Mouse (Mus musculus) heart, embryonic 16.5 days (tissue): ENCODE results near the gene Csnk1g2. TPM values are rescaled to one million over a fixed set of nuclear protein-coding genes. Genes with fewer than 3 reads are reported as not detected.
A peak's percentile ranks its signal among the peaks of the same experiment; 100 is the strongest.

Source experiments
- ATAC-seq: fragments of 200-750 bp; cut with Nextera tagmentation; replicated peaks from 2 replicates; pipeline ENCODE4 v1.8.0; 2017; ENCODE audit warnings: moderate number of reproducible peaks; ENCODE audit not compliant: insufficient read depth, low FRiP score; ENCODE audit errors: extremely low read depth
- H3K27ac ChIP-seq: fragments of 300-500 bp; sonication (generic); 2 replicates; pipeline ENCODE4 v1.5.1; 2014; ENCODE audit warnings: mild to moderate bottlenecking, low read length, control low read depth, moderate library complexity
- H3K27me3 ChIP-seq: fragments of 300-500 bp; sonication (generic); 2 replicates; pipeline ENCODE4 v1.6.1; 2014; ENCODE audit warnings: low read length, mixed read lengths; ENCODE audit not compliant: control insufficient read depth, insufficient read depth
- H3K36me3 ChIP-seq: fragments of 300-500 bp; sonication (generic); 2 replicates; pipeline ENCODE4 v1.6.1; 2014; ENCODE audit not compliant: control insufficient read depth, insufficient read depth
- H3K4me1 ChIP-seq: fragments of 300-500 bp; sonication (generic); 2 replicates; pipeline ENCODE4 v1.6.1; 2014; ENCODE audit warnings: low read length, mixed read lengths; ENCODE audit not compliant: control insufficient read depth, insufficient read depth
- H3K4me2 ChIP-seq: fragments of 300-500 bp; sonication (generic); 2 replicates; pipeline ENCODE4 v1.6.1; 2014; ENCODE audit warnings: low read depth, mild to moderate bottlenecking, control low read depth, low read length
- H3K4me3 ChIP-seq: fragments of 300-500 bp; sonication (generic); 2 replicates; pipeline ENCODE4 v1.5.1; 2014; ENCODE audit warnings: mild to moderate bottlenecking, control low read depth, low read length
- H3K9ac ChIP-seq: fragments of 300-500 bp; sonication (generic); 2 replicates; pipeline ENCODE4 v1.6.1; 2014; ENCODE audit warnings: low read length, control low read depth
- H3K9me3 ChIP-seq: fragments of 300-500 bp; sonication (generic); replicated peaks from 2 replicates; pipeline ENCODE4 v1.6.1; 2016; ENCODE audit warnings: low read length; ENCODE audit not compliant: control insufficient read depth
- WGBS: fragments of 180-500 bp; shearing (Covaris S2); extraction: QIAGEN DNeasy Blood & Tissue Kit; methylation state at CpG from one replicate; pipeline ENCODE4 v1.1.7; 2014; 5-methylcytosine and 5-hydroxymethylcytosine counted together
- microRNA-seq: library from miRNA; unstranded; fragments of <30 nt; microRNA quantifications from one replicate; pipeline ENCODE4, GENCODE M21; 2017
- polyA plus RNA-seq: library from polyadenylated mRNA; unstranded; fragments of >200 nt; fragmentation: Nextera tagmentation; extraction: Ambion mirVana; gene quantifications from 2 replicates; pipeline ENCODE4 v1.2.1, GENCODE M21; 2015

The Csnk1g2 gene
- polyA plus RNA-seq, 1 experiment from 2014 or later: 50.7 TPM

DNA sequence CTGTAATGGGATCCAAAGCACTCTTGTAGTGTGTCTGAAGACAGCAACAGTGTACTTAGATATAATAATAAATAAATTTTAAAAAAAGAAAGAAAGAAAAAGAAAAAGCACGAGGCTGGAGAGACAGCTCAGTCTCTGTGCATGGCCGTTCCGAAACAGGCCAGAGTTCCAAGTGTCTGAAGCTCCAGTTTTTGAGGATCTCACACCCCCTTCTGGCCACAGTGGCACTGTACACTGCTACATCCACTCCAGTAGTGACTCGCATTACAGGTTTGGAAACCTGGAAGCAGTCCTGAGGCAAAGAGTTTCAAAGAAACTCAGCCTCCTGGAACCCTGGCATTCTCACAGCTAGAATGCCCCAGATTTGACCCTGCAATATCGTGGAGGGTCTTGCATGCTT is 65.2 kb downstream of the Csnk1g2 start:
- Histone ChIP-seq H3K4me2 (no peak overlapping the region), H3K9ac (no peak overlapping the region), H3K4me1 (peaks cover 2% of the 10 kb centered on the region; the same call in 1 of the 2 replicates), H3K36me3 (peaks cover 26% of the 10 kb centered on the region), H3K4me3 (no peak overlapping the region), H3K27ac (no peak overlapping the region), H3K27me3 (no peaks in the 10 kb centered on the region), H3K9me3 (no peaks in the 10 kb centered on the region)
- peak; percentile 69; the same call in 1 of the 2 replicates for ATAC-seq
- WGBS: 34% methylated on average over 5 of the region's 5 CpGs

Small RNA genes within 50 kb of the gene (microRNA-seq; reads per million reads assigned to microRNA genes)
- gene Mir6912: not detected

Other genes with a start within 250 kb of the Csnk1g2 start
- 2.8 TPM in 2 replicates for gene Mex3d, start 235.2 kb upstream of the Csnk1g2 start, polyA plus RNA-seq
- 136 and 155 TPM in 2 replicates for gene Mbd3, start 223.3 kb upstream of the Csnk1g2 start, polyA plus RNA-seq
- gene Uqcr11, start 216.0 kb upstream of the Csnk1g2 start, polyA plus RNA-seq: 1,492 and 1,877 TPM in 2 replicates
- 41.9 and 47.0 TPM in 2 replicates for gene Tcf3, start 189.2 kb upstream of the Csnk1g2 start, polyA plus RNA-seq
- gene Onecut3, start 128.0 kb upstream of the Csnk1g2 start, polyA plus RNA-seq: not detected in 2 replicates
- gene Atp8b3, start 83.7 kb upstream of the Csnk1g2 start, polyA plus RNA-seq: 0.03 and 0.04 TPM in 2 replicates
- gene Rexo1, start 61.3 kb upstream of the Csnk1g2 start, polyA plus RNA-seq: 15.0 and 16.5 TPM in 2 replicates
- 5.8 and 6.0 TPM in 2 replicates for gene Klf16, start 45.5 kb upstream of the Csnk1g2 start, polyA plus RNA-seq
- 79.5 and 91.7 TPM in 2 replicates for gene Abhd17a, start 32.5 kb upstream of the Csnk1g2 start, polyA plus RNA-seq
- gene Scamp4, start 20.0 kb upstream of the Csnk1g2 start, polyA plus RNA-seq: 60.1 and 68.4 TPM in 2 replicates
- gene Adat3, start 20.0 kb upstream of the Csnk1g2 start, polyA plus RNA-seq: 3.5 and 4.0 TPM in 2 replicates
- gene Gm49322, start 16.8 kb upstream of the Csnk1g2 start, polyA plus RNA-seq: 2.2 and 2.8 TPM in 2 replicates
- gene Btbd2, start 34.2 kb downstream of the Csnk1g2 start, polyA plus RNA-seq: 41.7 and 58.2 TPM in 2 replicates
- gene Mknk2, start 55.3 kb downstream of the Csnk1g2 start, polyA plus RNA-seq: 82.1 and 92.8 TPM in 2 replicates
- 29.0 and 33.4 TPM in 2 replicates for gene Mob3a, start 79.1 kb downstream of the Csnk1g2 start, polyA plus RNA-seq
- 11.2 and 13.2 TPM in 2 replicates for gene Izumo4, start 79.3 kb downstream of the Csnk1g2 start, polyA plus RNA-seq
- 45.7 and 49.5 TPM in 2 replicates for gene Ap3d1, start 119.4 kb downstream of the Csnk1g2 start, polyA plus RNA-seq
- gene Dot1l, start 132.4 kb downstream of the Csnk1g2 start, polyA plus RNA-seq: 18.8 and 19.2 TPM in 2 replicates
- gene Sf3a2, start 175.4 kb downstream of the Csnk1g2 start, polyA plus RNA-seq: 42.3 and 47.7 TPM in 2 replicates
- gene Plekhj1, start 175.8 kb downstream of the Csnk1g2 start, polyA plus RNA-seq: 79.4 and 83.3 TPM in 2 replicates
- 0.13 and 0.29 TPM in 2 replicates for gene Amh, start 182.4 kb downstream of the Csnk1g2 start, polyA plus RNA-seq
- gene Jsrp1, start 190.7 kb downstream of the Csnk1g2 start, polyA plus RNA-seq: 5.6 and 6.7 TPM in 2 replicates
- 2,111 and 2,265 TPM in 2 replicates for gene Oaz1, start 203.8 kb downstream of the Csnk1g2 start, polyA plus RNA-seq
- 0.39 and 0.84 TPM in 2 replicates for gene Lingo3, start 221.2 kb downstream of the Csnk1g2 start, polyA plus RNA-seq
- gene Lsm7, start 232.4 kb downstream of the Csnk1g2 start, polyA plus RNA-seq: 141 and 148 TPM in 2 replicates
- 28.4 and 33.2 TPM in 2 replicates for gene Sppl2b, start 232.4 kb downstream of the Csnk1g2 start, polyA plus RNA-seq
- gene Tmprss9, start 249.0 kb downstream of the Csnk1g2 start, polyA plus RNA-seq: not detected in 2 replicates